Mouse (Mus musculus) urinary bladder, adult 2 months (tissue): ENCODE data around the gene Kctd17. TPM values are rescaled to one million over a fixed set of nuclear protein-coding genes. Genes with fewer than 3 reads are reported as not detected.

ENCODE experiments used
- DNase-seq: peaks from one replicate; pipeline ENCODE4 v3.0.0; 2022; ENCODE audit warnings: low spot score
- polyA plus RNA-seq: library from polyadenylated mRNA; depleted of rRNA; stranded (reverse); fragments of >200 nt; gene quantifications from 2 replicates; pipeline ENCODE4 v1.2.3, GENCODE M21; 2012

The Kctd17 gene
- polyA plus RNA-seq, 1 experiment = 121 TPM

- DNase-seq = peak; percentile 92
Observed at GRCm38 (mm10) chr15:78447746-78448535, 19.6 kb downstream of the Kctd17 start.

DNA sequence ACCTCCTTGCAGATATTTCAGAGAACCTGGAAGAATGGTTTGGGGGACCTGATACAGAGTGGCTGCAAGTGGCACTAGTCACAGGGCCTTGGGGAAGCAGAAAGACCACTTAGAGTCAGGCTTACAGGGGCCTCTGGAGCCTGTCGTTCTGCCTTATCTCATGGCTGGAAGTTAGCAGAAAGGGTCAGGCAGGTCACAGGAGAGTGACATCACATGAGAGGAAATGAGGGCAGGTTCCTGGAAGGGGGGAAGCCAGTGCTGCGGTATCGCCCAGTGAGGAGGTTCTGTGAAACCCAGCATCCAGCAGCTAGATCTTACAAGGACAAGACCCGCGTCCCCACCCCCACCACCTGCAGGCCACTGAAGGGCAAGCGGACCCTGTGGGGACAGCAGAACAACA, 20.8 kb downstream of the Kctd17 start:
- no peak for DNase-seq

- no peak for DNase-seq
Observed at GRCm38 (mm10) chr15:78449694-78450418, 21.5 kb downstream of the Kctd17 start.

GRCm38 (mm10) chr15:78450419-78450768, 22.0 kb downstream of the Kctd17 start:
- no peak for DNase-seq

- DNase-seq = no peak
Observed at GRCm38 (mm10) chr15:78451201-78451600, 22.8 kb downstream of the Kctd17 start.

- no peak for DNase-seq
Observed at GRCm38 (mm10) chr15:78452929-78453328, 24.6 kb downstream of the Kctd17 start.

DNA sequence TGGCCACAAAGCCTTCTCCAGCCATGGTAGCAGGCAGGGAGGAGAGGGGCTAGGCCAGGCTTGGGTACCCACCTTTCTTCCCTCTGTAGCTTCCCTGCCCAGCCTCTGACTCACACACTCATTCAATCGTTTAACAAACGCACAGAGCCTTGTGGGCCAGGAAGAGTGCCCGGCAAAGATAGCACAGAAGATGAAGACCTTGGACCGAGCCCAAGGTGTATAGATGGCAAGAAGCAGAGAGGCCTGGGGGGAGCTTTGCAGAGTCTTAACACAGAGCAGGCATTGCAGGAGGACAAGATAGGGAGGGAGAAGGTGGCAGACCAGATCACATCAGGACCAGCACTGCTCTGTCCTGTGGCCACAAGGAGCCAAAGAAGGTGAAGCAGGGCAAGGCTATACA, 26.8 kb downstream of the Kctd17 start:
- no peak for DNase-seq

- DNase-seq = no peak
Observed at GRCm38 (mm10) chr15:78456051-78456450, 27.7 kb downstream of the Kctd17 start.

DNA sequence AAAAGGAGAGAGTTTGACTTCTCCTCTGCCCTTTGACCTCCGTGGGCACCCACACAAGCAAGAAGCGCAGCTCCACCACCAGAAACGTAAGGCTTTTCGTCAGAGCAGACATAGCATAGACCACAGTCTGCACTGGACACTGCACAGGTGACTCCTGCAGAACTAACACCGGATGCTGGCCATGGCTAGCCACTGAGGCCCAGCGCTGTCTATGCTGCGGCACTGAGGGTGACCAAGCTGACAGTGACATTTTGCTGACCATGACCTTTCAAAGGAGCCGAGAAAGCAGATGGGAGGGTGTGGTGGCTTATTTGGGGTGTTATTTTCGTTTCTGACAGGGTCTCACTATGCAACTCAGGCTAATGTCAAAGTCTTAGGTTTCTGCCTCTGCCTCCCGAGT, 28.8 kb downstream of the Kctd17 start:
- DNase-seq = no peak

- no peak for DNase-seq
Observed at GRCm38 (mm10) chr15:78462981-78463380, 34.6 kb downstream of the Kctd17 start.

GRCm38 (mm10) chr15:78466809-78467208, 38.4 kb downstream of the Kctd17 start:
- no peak for DNase-seq

- DNase-seq = no peak
Observed at GRCm38 (mm10) chr15:78467570-78467969, 39.2 kb downstream of the Kctd17 start.

GRCm38 (mm10) chr15:78468379-78468937, 40.1 kb downstream of the Kctd17 start, which contains the start of gene Tmprss6:
Tmprss6 (minus strand) TSS chr15:78468634.
- DNase-seq = no peak

DNA sequence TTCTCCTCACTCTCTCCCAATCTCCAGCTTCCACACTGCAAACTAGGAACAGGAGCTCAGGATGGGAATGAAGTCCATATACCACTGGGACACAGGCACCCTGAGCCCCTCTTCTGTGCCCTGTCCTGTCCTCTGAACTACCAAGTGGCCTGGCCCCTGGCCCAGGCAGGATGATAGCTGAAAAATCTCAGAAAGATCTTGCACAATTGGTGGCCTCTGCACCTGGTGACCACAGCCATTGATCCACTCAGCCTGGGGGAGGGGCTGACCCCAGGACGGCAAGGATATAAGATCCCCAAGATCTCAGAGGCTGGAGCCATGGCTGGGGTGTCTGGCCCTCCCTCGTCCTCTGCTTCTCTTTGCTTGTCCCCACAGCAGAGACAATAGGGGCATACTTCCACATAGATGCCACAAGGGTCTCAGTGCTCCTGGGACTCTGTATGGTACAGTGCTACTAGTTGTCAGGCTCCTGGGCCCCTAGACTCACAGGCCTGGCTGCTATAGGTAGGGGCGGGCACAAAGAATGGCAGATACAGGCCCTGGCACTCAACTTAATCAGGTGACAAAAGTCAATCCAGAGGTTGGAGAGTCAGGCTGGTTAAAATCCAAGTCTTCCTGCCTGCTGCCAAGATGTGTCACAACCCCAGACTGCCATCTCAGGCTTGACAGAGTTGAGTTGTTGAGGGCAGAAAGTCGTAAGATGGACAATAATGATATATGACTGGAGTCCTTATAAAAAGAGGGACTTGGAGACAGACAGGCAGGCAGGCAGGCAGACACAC, 42.3 kb downstream of the Kctd17 start:
- DNase-seq = no peak

- no peak for DNase-seq
Observed at GRCm38 (mm10) chr15:78471902-78472301, 43.5 kb downstream of the Kctd17 start.

DNA sequence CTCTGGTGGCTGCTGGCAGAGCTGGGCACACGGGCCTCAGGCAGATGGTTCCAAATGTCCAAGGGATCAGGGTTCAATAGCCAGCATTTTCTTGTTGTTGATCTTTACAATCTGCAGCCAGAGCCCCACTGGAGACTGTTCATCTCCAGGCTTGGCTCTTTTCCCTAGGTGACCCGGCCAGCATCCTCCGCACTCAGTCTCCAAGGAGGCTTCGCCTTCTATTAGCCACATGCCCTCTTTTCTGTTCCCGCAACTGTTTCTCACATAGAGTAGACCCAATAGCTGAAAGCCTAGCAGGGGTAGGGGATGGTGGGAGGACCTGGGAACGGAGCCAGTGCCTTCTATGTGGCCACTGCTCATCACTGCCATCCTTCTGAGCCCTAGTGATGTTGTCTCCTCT, 45.1 kb downstream of the Kctd17 start:
- DNase-seq = no peak

GRCm38 (mm10) chr15:78475604-78476031, 47.3 kb downstream of the Kctd17 start:
- DNase-seq = no peak

- DNase-seq = no peak
Observed at GRCm38 (mm10) chr15:78476878-78477277, 48.5 kb downstream of the Kctd17 start.

DNA sequence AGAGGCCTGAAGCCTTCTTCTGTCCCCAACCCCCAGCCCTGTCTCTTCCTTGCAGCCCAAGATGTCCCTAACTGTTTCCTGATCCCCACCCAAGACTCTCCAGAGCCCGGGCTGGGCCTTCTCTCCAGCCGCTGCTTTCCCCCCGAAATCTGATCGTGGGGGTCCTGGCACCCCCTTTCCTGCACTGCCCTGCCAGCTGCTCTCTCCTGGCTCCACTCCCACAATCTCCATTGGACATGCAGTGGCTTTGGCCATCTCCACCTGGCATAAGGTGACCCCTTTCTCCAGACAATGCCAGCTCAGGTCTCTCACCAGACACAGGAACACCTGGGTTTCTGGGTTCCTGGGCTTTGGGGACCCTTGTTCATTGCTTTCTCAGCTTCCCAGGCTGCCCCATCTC, 49.7 kb downstream of the Kctd17 start:
- no peak for DNase-seq

- DNase-seq = no peak
Observed at GRCm38 (mm10) chr15:78479470-78479869, 51.1 kb downstream of the Kctd17 start.

DNA sequence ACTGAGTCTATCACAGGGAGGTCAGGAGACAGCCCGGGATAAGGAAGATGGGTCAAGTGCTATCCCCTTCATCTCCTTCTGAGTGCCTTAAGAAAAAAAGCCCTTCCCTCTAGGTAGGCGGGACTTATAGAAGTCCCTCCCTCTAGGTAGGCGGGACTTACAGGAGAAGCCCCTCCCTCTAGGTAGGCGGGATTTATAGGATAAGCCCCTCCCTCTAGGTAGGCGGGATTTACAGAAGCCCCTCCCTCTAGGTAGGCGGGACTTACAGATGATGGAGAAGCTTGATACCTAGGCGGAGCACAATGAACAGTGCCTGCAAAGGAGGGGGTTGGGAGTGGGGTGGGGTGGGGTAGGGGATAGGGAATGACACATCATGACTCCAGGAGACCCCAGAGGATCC, 51.7 kb downstream of the Kctd17 start:
- no peak for DNase-seq

DNA sequence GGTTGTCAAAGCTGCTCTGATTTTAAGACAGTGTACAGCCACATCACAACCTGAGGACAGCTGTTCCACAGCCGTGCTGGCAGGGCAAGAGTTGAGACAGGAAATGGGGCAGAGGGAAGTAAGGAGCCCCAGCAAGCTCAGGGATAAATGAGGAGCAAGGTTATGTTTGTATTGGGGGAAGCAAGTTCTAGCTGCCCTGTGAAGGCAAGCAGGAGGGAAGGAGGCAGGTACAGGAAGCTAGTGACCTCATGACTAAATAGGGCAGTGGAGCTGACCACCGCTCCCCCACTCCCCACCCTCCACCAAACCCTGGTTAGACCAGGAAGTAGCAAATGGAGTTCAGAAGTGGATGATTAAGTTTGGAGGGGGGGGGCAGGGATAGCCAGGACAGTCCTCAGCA, 52.6 kb downstream of the Kctd17 start:
- DNase-seq = no peak
